Mouse (Mus musculus) midbrain, embryonic 16.5 days (tissue): Measurements from ENCODE around the gene Fbxl2. TPM values are rescaled to one million over a fixed set of nuclear protein-coding genes. Genes with fewer than 3 reads are reported as not detected.
"Not testable (repeated sequence)": the region's sequence is repeated elsewhere in the genome, so short reads cannot be mapped to it uniquely, and the experiment has no call there.

ENCODE experiments used
- ATAC-seq: fragments of 200-750 bp; cut with Nextera tagmentation; 2 replicates; pipeline ENCODE4 v1.8.0; 2017; ENCODE audit warnings: moderate TSS enrichment
- H3K27ac ChIP-seq: fragments of 300-500 bp; sonication (generic); 2 replicates; pipeline ENCODE4 v1.5.1; 2014; ENCODE audit warnings: mild to moderate bottlenecking, low read length, mixed read lengths
- H3K27me3 ChIP-seq: fragments of 300-500 bp; sonication (generic); 2 replicates; pipeline ENCODE4 v1.6.1; 2014; ENCODE audit warnings: low read depth, low read length, mixed read lengths; ENCODE audit not compliant: control insufficient read depth, insufficient read depth
- H3K36me3 ChIP-seq: fragments of 300-500 bp; sonication (generic); 2 replicates; pipeline ENCODE4 v1.6.1; 2014; ENCODE audit warnings: mild to moderate bottlenecking, low read length, moderate library complexity, mixed read lengths; ENCODE audit not compliant: control insufficient read depth, insufficient read depth
- H3K4me1 ChIP-seq: fragments of 300-500 bp; sonication (generic); 2 replicates; pipeline ENCODE4 v1.6.1; 2014; ENCODE audit warnings: mild to moderate bottlenecking, low read length, mixed read lengths; ENCODE audit not compliant: control insufficient read depth, insufficient read depth
- H3K4me2 ChIP-seq: fragments of 300-500 bp; sonication (generic); 2 replicates; pipeline ENCODE4 v1.6.1; 2014; ENCODE audit warnings: mild to moderate bottlenecking, low read length, mixed read lengths
- H3K4me3 ChIP-seq: fragments of 300-500 bp; sonication (generic); 2 replicates; pipeline ENCODE4 v1.5.1; 2014; ENCODE audit warnings: low read depth, mild to moderate bottlenecking, low read length, moderate library complexity, mixed read lengths
- H3K9ac ChIP-seq: fragments of 300-500 bp; sonication (generic); 2 replicates; pipeline ENCODE4 v1.6.1; 2014; ENCODE audit warnings: low read depth, low read length, mixed read lengths
- H3K9me3 ChIP-seq: fragments of 300-500 bp; sonication (generic); replicated peaks from 2 replicates; pipeline ENCODE4 v1.6.1; 2014; ENCODE audit warnings: mild to moderate bottlenecking, low read length, mixed read lengths; ENCODE audit not compliant: control insufficient read depth, poor library complexity, severe bottlenecking
- WGBS: fragments of 180-500 bp; shearing (Covaris S2); extraction: QIAGEN DNeasy Blood & Tissue Kit; methylation state at CpG from one replicate; pipeline ENCODE4 v1.1.7; 2014; 5-methylcytosine and 5-hydroxymethylcytosine counted together
- polyA plus RNA-seq: library from polyadenylated mRNA; unstranded; fragments of >200 nt; fragmentation: Nextera tagmentation; extraction: Ambion mirVana; gene quantifications from 2 replicates; pipeline ENCODE4 v1.2.1, GENCODE M21; 2015

Fbxl2 gene
- polyA plus RNA-seq, result 34.1 and 35.3 TPM in 2 replicates

- Histone ChIP-seq H3K27me3 (no peaks in the 10 kb centered on the region), H3K36me3 (no peaks in the 10 kb centered on the region), H3K9me3 (no peaks in the 10 kb centered on the region), H3K9ac (no peak within 1 kb of the TSS), H3K4me3 (no peak within 1 kb of the TSS), H3K4me2 (no peak within 1 kb of the TSS), H3K27ac (no peak within 1 kb of the TSS), H3K4me1 (no peaks in the 10 kb centered on the region)
- 89% methylated on average over 10 of the region's 10 CpGs for WGBS
- ATAC-seq, result no peak
These were observed at the start of gene Fbxl2 for GRCm38 (mm10) chr9:114046028-114046427. Gene Fbxl2, minus strand, starts transcription at chr9:114046191.

GRCm38 (mm10) chr9:114094854-114095253 is 48.9 kb upstream of the Fbxl2 start:
- no peak overlapping the region for H3K4me3 ChIP-seq

GRCm38 (mm10) chr9:114092188-114092587 is 46.2 kb upstream of the Fbxl2 start:
- not testable (repeated sequence) for H3K9ac ChIP-seq, H3K27ac ChIP-seq, H3K4me2 ChIP-seq, H3K27me3 ChIP-seq, H3K9me3 ChIP-seq, H3K36me3 ChIP-seq, H3K4me3 ChIP-seq, ATAC-seq, H3K4me1 ChIP-seq
- WGBS, result 17% methylated on average over 9 of the region's 9 CpGs

More at GRCm38 (mm10) chr9:114094854-114095253, 48.9 kb upstream of the Fbxl2 start:
- 78% methylated on average over 2 of the region's 2 CpGs for WGBS
- no peak for ATAC-seq
- Histone ChIP-seq H3K27me3 (no peaks in the 10 kb centered on the region), H3K9ac (no peak overlapping the region), H3K4me2 (no peak overlapping the region), H3K27ac (no peak overlapping the region), H3K4me1 (no peaks in the 10 kb centered on the region), H3K9me3 (no peaks in the 10 kb centered on the region), H3K36me3 (no peaks in the 10 kb centered on the region)

GRCm38 (mm10) chr9:114088885-114089284 is 42.9 kb upstream of the Fbxl2 start:
- not testable (repeated sequence) for H3K9ac ChIP-seq, H3K4me2 ChIP-seq, ATAC-seq, H3K4me1 ChIP-seq, H3K4me3 ChIP-seq, H3K9me3 ChIP-seq, H3K36me3 ChIP-seq, H3K27ac ChIP-seq, H3K27me3 ChIP-seq
- WGBS, result 92% methylated on average over 6 of the region's 6 CpGs

- H3K4me3 ChIP-seq, result no peak overlapping the region
- H3K27me3 ChIP-seq, result no peaks in the 10 kb centered on the region
- no peaks in the 10 kb centered on the region for H3K9me3 ChIP-seq
- no peak for ATAC-seq
- H3K4me2 ChIP-seq, result no peak overlapping the region
- no peaks in the 10 kb centered on the region for H3K36me3 ChIP-seq
- 76% methylated on average over 11 of the region's 11 CpGs for WGBS
- no peak overlapping the region for H3K27ac ChIP-seq
- H3K9ac ChIP-seq, result no peak overlapping the region
- H3K4me1 ChIP-seq, result no peaks in the 10 kb centered on the region
These were observed 41.3 kb upstream of the Fbxl2 start for GRCm38 (mm10) chr9:114087106-114087815.

GRCm38 (mm10) chr9:114086422-114086821 is 40.4 kb upstream of the Fbxl2 start:
- Histone ChIP-seq H3K9me3 (no peaks in the 10 kb centered on the region), H3K4me1 (no peaks in the 10 kb centered on the region), H3K4me3 (no peak overlapping the region), H3K27me3 (no peaks in the 10 kb centered on the region), H3K36me3 (no peaks in the 10 kb centered on the region), H3K9ac (no peak overlapping the region), H3K4me2 (no peak overlapping the region), H3K27ac (no peak overlapping the region)
- 81% methylated on average over 3 of the region's 3 CpGs for WGBS
- ATAC-seq, result no peak

GRCm38 (mm10) chr9:114073681-114074080 is 27.7 kb upstream of the Fbxl2 start:
- H3K4me3 ChIP-seq, result no peak overlapping the region
- H3K9ac ChIP-seq, result no peak overlapping the region
- ATAC-seq, result no peak
- H3K9me3 ChIP-seq, result no peaks in the 10 kb centered on the region
- WGBS, result 88% methylated on average over 19 of the region's 19 CpGs
- no peak overlapping the region for H3K27ac ChIP-seq
- H3K27me3 ChIP-seq, result no peaks in the 10 kb centered on the region
- H3K4me1 ChIP-seq, result no peaks in the 10 kb centered on the region
- H3K36me3 ChIP-seq, result no peaks in the 10 kb centered on the region
- no peak overlapping the region for H3K4me2 ChIP-seq

- no peak overlapping the region for H3K4me3 ChIP-seq
- no peak overlapping the region for H3K27ac ChIP-seq
- no peaks in the 10 kb centered on the region for H3K27me3 ChIP-seq
- no peaks in the 10 kb centered on the region for H3K36me3 ChIP-seq
- H3K4me1 ChIP-seq, result no peaks in the 10 kb centered on the region
- H3K9me3 ChIP-seq, result no peaks in the 10 kb centered on the region
- WGBS, result 71% methylated on average over 6 of the region's 6 CpGs
- no peak overlapping the region for H3K4me2 ChIP-seq
- no peak overlapping the region for H3K9ac ChIP-seq
- ATAC-seq, result no peak
These were observed 23.4 kb upstream of the Fbxl2 start for GRCm38 (mm10) chr9:114069372-114069771.

- no peak overlapping the region for H3K9ac ChIP-seq
- no peaks in the 10 kb centered on the region for H3K27me3 ChIP-seq
- H3K4me1 ChIP-seq, result no peaks in the 10 kb centered on the region
- no peaks in the 10 kb centered on the region for H3K36me3 ChIP-seq
- no peak overlapping the region for H3K4me2 ChIP-seq
- H3K27ac ChIP-seq, result no peak overlapping the region
- H3K4me3 ChIP-seq, result no peak overlapping the region
- WGBS, result 52% methylated on average over 12 of the region's 12 CpGs
- ATAC-seq, result no peak
- H3K9me3 ChIP-seq, result no peaks in the 10 kb centered on the region
These were observed 22.6 kb upstream of the Fbxl2 start for GRCm38 (mm10) chr9:114068494-114069053.
